Mouse (Mus musculus): ENCODE data around the gene Cfap70.

Gene Cfap70

GRCm38 (mm10) chr14:20379753-20380430 is 72.1 kb downstream of the Cfap70 start:
- CTCF ChIA-PET = interaction anchor here in 3 of 4 experiments (0.6 to 4.7 kb wide), 15 partner anchors 8 to 100 kb away, joined by 3 to 36 read pairs (median 6); partner anchors contain the start of genes Dnajc9 (in 2 of the 3), Mrps16 (in 2 of the 3), Anxa7 (in 1 of the 3) and Fam149b (in 1 of the 3)
- POLR2A ChIA-PET = interaction anchor here (0.6 to 7.8 kb wide), 26 partner anchors 7 to 298 kb away, joined by 3 to 60 read pairs (median 6); partner anchors contain the start of genes Dnajc9 (in 3 of the 4), Mrps16 (in 3 of the 4), Ecd (in 2 of the 4) and Fam149b (in 2 of the 4)

GRCm38 (mm10) chr14:20379087-20379640 is 72.9 kb downstream of the Cfap70 start:
- CTCF ChIA-PET = interaction anchor here (0.6 to 4.7 kb wide), 24 partner anchors 8 to 317 kb away, joined by 3 to 36 read pairs (median 6); partner anchors contain the start of genes Dnajc9 (in 2 of the 4), Mrps16 (in 2 of the 4), Anxa7 (in 1 of the 4) and Cfap70 (in 1 of the 4)
- POLR2A ChIA-PET = interaction anchor here (0.6 to 7.8 kb wide), 37 partner anchors 8 to 550 kb away, joined by 3 to 60 read pairs (median 6); partner anchors contain the start of genes Mrps16 (in 4 of the 4), Dnajc9 (in 3 of the 4), Ecd (in 2 of the 4) and Fam149b (in 2 of the 4)

- ChIA-PET POLR2A (interaction anchor here (0.6 to 7.8 kb wide), 44 partner anchors 9 to 551 kb away, joined by 3 to 60 read pairs (median 5); partner anchors contain the start of genes Mrps16 (in 4 of the 4), Dnajc9 (in 3 of the 4), Ecd (in 2 of the 4) and Fam149b (in 2 of the 4)), CTCF (interaction anchor here (0.5 to 4.7 kb wide), 40 partner anchors 9 to 548 kb away, joined by 3 to 36 read pairs (median 4); partner anchors contain the start of genes Mrps16 (in 3 of the 4), Dnajc9 (in 2 of the 4), Anxa7 (in 1 of the 4) and Cfap70 (in 1 of the 4))
Observed at GRCm38 (mm10) chr14:20378313-20379061, 73.5 kb downstream of the Cfap70 start.

- POLR2A ChIA-PET = interaction anchor here in 3 of 4 experiments (0.5 to 7.8 kb wide), 17 partner anchors 9 to 578 kb away, joined by 3 to 60 read pairs (median 5); partner anchors contain the start of genes Dnajc9 (in 2 of the 3), Ecd (in 2 of the 3), Fam149b (in 2 of the 3) and Mrps16 (in 1 of the 3)
- CTCF ChIA-PET = interaction anchor here (0.5 to 4.7 kb wide), 15 partner anchors 9 to 642 kb away, joined by 3 to 36 read pairs (median 4); partner anchors contain the start of genes Cfap70 (in 1 of the 4), Dnajc9 (in 1 of the 4), Ecd (in 1 of the 4) and Fam149b (in 1 of the 4)
Observed at GRCm38 (mm10) chr14:20377112-20377521, 74.9 kb downstream of the Cfap70 start.

GRCm38 (mm10) chr14:20371854-20372253 is 80.2 kb downstream of the Cfap70 start:
- ChIA-PET CTCF (interaction anchor here in 2 of 4 experiments (0.9 to 1.0 kb wide), 2 partner anchors 23 to 286 kb away, joined by 3 read pairs; no protein-coding TSS in a partner anchor), POLR2A (interaction anchor here in 3 of 4 experiments (0.7 to 2.5 kb wide), 11 partner anchors 10 to 268 kb away, joined by 3 to 14 read pairs (median 4); partner anchors contain the start of genes Dnajc9 (in 1 of the 3), Mrps16 (in 1 of the 3) and Usp54 (in 1 of the 3))

- ChIA-PET CTCF (interaction anchor here (0.6 to 1.0 kb wide), 5 partner anchors 9 to 287 kb away, joined by 3 to 5 read pairs (median 3); no protein-coding TSS in a partner anchor), POLR2A (interaction anchor here in 2 of 4 experiments (0.8 to 1.5 kb wide), 4 partner anchors 9 to 558 kb away, joined by 3 to 7 read pairs (median 4); partner anchors contain the start of genes Fam149b (in 1 of the 2) and Vcl (in 1 of the 2))
Observed at GRCm38 (mm10) chr14:20370798-20371197, 81.2 kb downstream of the Cfap70 start.

GRCm38 (mm10) chr14:20368271-20368670 is 83.8 kb downstream of the Cfap70 start:
- ChIA-PET CTCF (interaction anchor here in 2 of 4 experiments (0.5 to 0.6 kb wide), 2 partner anchors 9 to 517 kb away, joined by 3 to 4 read pairs; no protein-coding TSS in a partner anchor), POLR2A (interaction anchor here in 1 of 4 experiments (0.9 to 1.7 kb wide), 3 partner anchors 11 to 21 kb away, joined by 4 to 5 read pairs (median 4); no protein-coding TSS in a partner anchor)

- CTCF ChIA-PET = no interaction called here
- POLR2A ChIA-PET = interaction anchor here in 2 of 4 experiments (0.6 to 1.1 kb wide), 3 partner anchors 25 to 1039 kb away, joined by 3 to 4 read pairs (median 3); partner anchors contain the start of gene Dnajc9 (in 1 of the 2)
Observed at GRCm38 (mm10) chr14:20363230-20363629, 88.8 kb downstream of the Cfap70 start.

GRCm38 (mm10) chr14:20347991-20348541 is 104.0 kb downstream of the Cfap70 start, which contains the start of the genes Ecd and Fam149b:
Ecd (minus strand) TSS chr14:20348121.
Fam149b (plus strand) TSS chr14:20348162.
- CTCF ChIA-PET = interaction anchor here (0.6 to 2.1 kb wide), 10 partner anchors 8 to 701 kb away, joined by 3 to 11 read pairs (median 3); no protein-coding TSS in a partner anchor
- POLR2A ChIA-PET = interaction anchor here in 3 of 4 experiments (0.7 to 4.7 kb wide), 57 partner anchors 8 to 597 kb away, joined by 3 to 40 read pairs (median 4); partner anchors contain the start of genes Dnajc9 (in 2 of the 3), Mrps16 (in 2 of the 3), Anxa7 (in 1 of the 3) and Cfap70 (in 1 of the 3)

- CTCF ChIA-PET = interaction anchor here in 2 of 4 experiments (1.0 to 2.1 kb wide), 4 partner anchors 8 to 40 kb away, joined by 3 to 11 read pairs (median 8); no protein-coding TSS in a partner anchor
- POLR2A ChIA-PET = interaction anchor here in 3 of 4 experiments (0.7 to 4.7 kb wide), 44 partner anchors 7 to 597 kb away, joined by 3 to 40 read pairs (median 4); partner anchors contain the start of genes Dnajc9 (in 2 of the 3), Mrps16 (in 2 of the 3), Anxa7 (in 1 of the 3) and Nid2 (in 1 of the 3)
Observed at GRCm38 (mm10) chr14:20347441-20347990, 104.5 kb downstream of the Cfap70 start.

- POLR2A ChIA-PET = interaction anchor here in 2 of 4 experiments (1.0 to 2.5 kb wide), 8 partner anchors 9 to 328 kb away, joined by 3 to 6 read pairs (median 3); partner anchors contain the start of genes Ppp3cb (in 1 of the 2) and Sec24c (in 1 of the 2)
Observed at GRCm38 (mm10) chr14:20345885-20346284, 106.1 kb downstream of the Cfap70 start.

More at GRCm38 (mm10) chr14:20345885-20346284, 106.1 kb downstream of the Cfap70 start:
- CTCF ChIA-PET = no interaction called here
